Mouse (Mus musculus) olfactory bulb, adult 2 months (tissue): ENCODE measurements around the gene Pde6b. TPM values are rescaled to one million over a fixed set of nuclear protein-coding genes. Genes with fewer than 3 reads are reported as not detected.

Source experiments
- H3K27ac ChIP-seq: fragments of 200-500 bp; 2 replicates; pipeline ENCODE4 v1.5.1; 2012; ENCODE audit warnings: low read depth, low read length; ENCODE audit not compliant: insufficient read depth
- H3K4me1 ChIP-seq: fragments of 200-500 bp; 2 replicates; pipeline ENCODE4 v1.6.1; 2012; ENCODE audit warnings: low read length; ENCODE audit not compliant: control insufficient read depth, insufficient read depth
- H3K4me3 ChIP-seq: fragments of 200-500 bp; 2 replicates; pipeline ENCODE4 v1.5.1; 2012; ENCODE audit warnings: mild to moderate bottlenecking, low read depth, low read length, moderate library complexity; ENCODE audit not compliant: insufficient read depth
- CTCF ChIP-seq: fragments of 200-500 bp; IDR thresholded peaks from 2 replicates; pipeline ENCODE4 v1.5.1; 2012; ENCODE audit warnings: low read depth, mild to moderate bottlenecking, low read length, moderate library complexity; ENCODE audit not compliant: insufficient read depth
- POLR2A ChIP-seq: fragments of 200-500 bp; IDR thresholded peaks from 2 replicates; pipeline ENCODE4 v1.6.1; 2012; ENCODE audit warnings: mild to moderate bottlenecking, low read depth, low read length, moderate library complexity; ENCODE audit not compliant: insufficient read depth
- WGBS: fragments of 180-500 bp; shearing (Covaris S2); methylation state at CpG from one replicate; pipeline ENCODE4 v1.1.7; 2018; 5-methylcytosine and 5-hydroxymethylcytosine counted together
- polyA plus RNA-seq: library from polyadenylated mRNA; stranded (reverse); fragments of >200 nt; gene quantifications from 2 replicates; pipeline ENCODE4 v1.2.4, GENCODE M21; 2012; ENCODE audit warnings: low replicate concordance; ENCODE audit not compliant: missing spikeins, insufficient read depth, insufficient read length

The Pde6b gene
- polyA plus RNA-seq, 1 experiment, result not detected

GRCm38 (mm10) chr5:108427186-108427585, 39.0 kb downstream of the Pde6b start:
- H3K4me3 ChIP-seq, result no peak overlapping the region
- TF ChIP-seq POLR2A (no peak), CTCF (no peak; the same call in 1 of the 2 replicates)
- WGBS, result 55% methylated on average over 1 of the region's 1 CpGs
- no peak overlapping the region for H3K27ac ChIP-seq
- no peaks in the 10 kb centered on the region for H3K4me1 ChIP-seq

GRCm38 (mm10) chr5:108431196-108431595, 43.0 kb downstream of the Pde6b start:
- no peak overlapping the region for H3K4me3 ChIP-seq
- WGBS, result 96% methylated on average over 6 of the region's 6 CpGs
- no peak overlapping the region for H3K27ac ChIP-seq
- no peak for TF ChIP-seq CTCF
- no peak for TF ChIP-seq POLR2A
- H3K4me1 ChIP-seq, result peaks cover 10% of the 10 kb centered on the region

- WGBS, result under 1% methylated on average over 42 of the region's 42 CpGs
- H3K27ac ChIP-seq, result 0 out of 2 replicates have a peak within 1 kb of the TSS, but pooled peaks have one; percentile 12
- H3K4me1 ChIP-seq, result peaks cover 10% of the 10 kb centered on the region
These were observed 45.8 kb downstream of the Pde6b start, which contains the start of gene Atp5k for GRCm38 (mm10) chr5:108433804-108434587. Gene Atp5k (minus strand): TSS chr5:108434448.

GRCm38 (mm10) chr5:108436101-108436500, 47.9 kb downstream of the Pde6b start:
- WGBS, result 78% methylated on average over 2 of the region's 2 CpGs
- no peak for TF ChIP-seq CTCF
- no peak for TF ChIP-seq POLR2A
- H3K27ac ChIP-seq, result no peak overlapping the region
- peaks cover 10% of the 10 kb centered on the region for H3K4me1 ChIP-seq
- H3K4me3 ChIP-seq, result no peak overlapping the region

More at GRCm38 (mm10) chr5:108433804-108434587, 45.8 kb downstream of the Pde6b start, which contains the start of gene Atp5k:
- TF ChIP-seq POLR2A, result peak; percentile 40; the same call in 1 of the 2 replicates
- TF ChIP-seq CTCF, result peak; percentile 85
- peak within 1 kb of the TSS; percentile 83 for H3K4me3 ChIP-seq

- WGBS, result 85% methylated on average over 3 of the region's 3 CpGs
- H3K4me3 ChIP-seq, result no peak overlapping the region
- H3K4me1 ChIP-seq, result peaks cover 8% of the 10 kb centered on the region
- TF ChIP-seq POLR2A, result no peak
- TF ChIP-seq CTCF, result no peak
- no peak overlapping the region for H3K27ac ChIP-seq
These were observed 58.8 kb downstream of the Pde6b start for GRCm38 (mm10) chr5:108446973-108447372.

GRCm38 (mm10) chr5:108447857-108448256, 59.7 kb downstream of the Pde6b start:
- TF ChIP-seq CTCF, result no peak
- peaks cover 8% of the 10 kb centered on the region for H3K4me1 ChIP-seq
- 89% methylated on average over 7 of the region's 7 CpGs for WGBS
- H3K4me3 ChIP-seq, result no peak overlapping the region
- H3K27ac ChIP-seq, result no peak overlapping the region

- peaks cover 8% of the 10 kb centered on the region for H3K4me1 ChIP-seq
- H3K27ac ChIP-seq, result no peak within 1 kb of the TSS
- peak within 1 kb of the TSS; percentile 26; the same call in 1 of the 2 replicates for H3K4me3 ChIP-seq
- 23% methylated on average over 24 of the region's 24 CpGs for WGBS
- TF ChIP-seq CTCF (no peak), POLR2A (no peak)
These were observed 60.8 kb downstream of the Pde6b start, which contains the start of gene Mfsd7a for GRCm38 (mm10) chr5:108448785-108449668. Gene Mfsd7a (minus strand): TSS chr5:108448891.

GRCm38 (mm10) chr5:108450837-108451540, 62.8 kb downstream of the Pde6b start:
- TF ChIP-seq CTCF, result no peak
- TF ChIP-seq POLR2A, result no peak

More at GRCm38 (mm10) chr5:108450837-108451540, 62.8 kb downstream of the Pde6b start:
- H3K4me3 ChIP-seq, result no peak overlapping the region
- peaks cover 8% of the 10 kb centered on the region for H3K4me1 ChIP-seq
- 83% methylated on average over 8 of the region's 8 CpGs for WGBS
- no peak overlapping the region for H3K27ac ChIP-seq
